Mouse (Mus musculus): Measurements from ENCODE around the gene Skap1.

- TF ChIP-seq CTCF (IDR thresholded peaks at IDR 0.05 in 2 of 3, conservative IDR thresholded peaks at IDR 0.05 in 1 of 3; ENCODE audit: control insufficient read depth in 1 of 3, insufficient read depth in 1 of 3, low read depth in 2 of 3, low read length in 3 of 3, poor library complexity in 1 of 3, severe bottlenecking in 1 of 3) (no peak), POLR2A (IDR thresholded peaks at IDR 0.05; ENCODE audit: control insufficient read depth in 1 of 2, insufficient read depth in 1 of 2, low read depth in 1 of 2, low read length in 2 of 2, poor library complexity in 1 of 2) (no peak), TCF12 (IDR thresholded peaks at IDR 0.05; ENCODE audit: low read depth, low read length) (no peak), POLR2AphosphoS2 (IDR thresholded peaks at IDR 0.05; ENCODE audit: low read length) (no peak), GABPA (IDR thresholded peaks at IDR 0.05; ENCODE audit: low read depth, low read length) (no peak), MAFK (IDR thresholded peaks at IDR 0.05; ENCODE audit: borderline replicate concordance, low read depth, low read length) (no peak), CHD2 (IDR thresholded peaks at IDR 0.05; ENCODE audit: low read length) (no peak), MYC (IDR thresholded peaks at IDR 0.05; ENCODE audit: low read depth, low read length) (no peak)
These were observed 18.3 kb downstream of the Skap1 start for GRCm38 (mm10) chr11:96482711-96483110.
